Mouse (Mus musculus): ENCODE measurements around the gene Zfp719. TPM values are rescaled to one million over a fixed set of nuclear protein-coding genes. Genes with fewer than 3 reads are reported as not detected.

Zfp719 gene
- total RNA-seq, 1 experiment from 2014 or later = 7.5 TPM

DNA sequence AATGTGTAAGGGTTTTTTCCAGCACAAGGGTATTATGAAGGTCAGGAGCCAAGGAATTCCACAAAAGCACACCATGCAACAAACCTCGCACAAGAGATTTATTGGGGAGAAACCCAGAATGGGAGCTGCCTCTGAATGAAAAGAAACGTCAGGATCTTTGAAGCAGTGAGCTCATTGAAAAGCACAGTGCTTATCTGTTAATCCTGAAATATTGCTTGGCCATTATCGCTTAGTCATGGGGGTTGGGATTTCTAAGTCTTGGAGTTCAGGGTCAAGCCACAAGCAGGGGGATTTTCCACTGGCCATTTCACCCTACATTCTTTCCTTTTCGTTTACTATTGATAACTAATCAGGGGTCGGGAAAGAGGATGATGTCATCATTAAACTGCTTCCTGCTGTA lies 22.5 kb downstream of the Zfp719 start:
- ATAC-seq (replicated peaks; ENCODE audit: insufficient number of reproducible peaks, low FRiP score, low TSS enrichment, poor library complexity, severe bottlenecking) = no peak

DNA sequence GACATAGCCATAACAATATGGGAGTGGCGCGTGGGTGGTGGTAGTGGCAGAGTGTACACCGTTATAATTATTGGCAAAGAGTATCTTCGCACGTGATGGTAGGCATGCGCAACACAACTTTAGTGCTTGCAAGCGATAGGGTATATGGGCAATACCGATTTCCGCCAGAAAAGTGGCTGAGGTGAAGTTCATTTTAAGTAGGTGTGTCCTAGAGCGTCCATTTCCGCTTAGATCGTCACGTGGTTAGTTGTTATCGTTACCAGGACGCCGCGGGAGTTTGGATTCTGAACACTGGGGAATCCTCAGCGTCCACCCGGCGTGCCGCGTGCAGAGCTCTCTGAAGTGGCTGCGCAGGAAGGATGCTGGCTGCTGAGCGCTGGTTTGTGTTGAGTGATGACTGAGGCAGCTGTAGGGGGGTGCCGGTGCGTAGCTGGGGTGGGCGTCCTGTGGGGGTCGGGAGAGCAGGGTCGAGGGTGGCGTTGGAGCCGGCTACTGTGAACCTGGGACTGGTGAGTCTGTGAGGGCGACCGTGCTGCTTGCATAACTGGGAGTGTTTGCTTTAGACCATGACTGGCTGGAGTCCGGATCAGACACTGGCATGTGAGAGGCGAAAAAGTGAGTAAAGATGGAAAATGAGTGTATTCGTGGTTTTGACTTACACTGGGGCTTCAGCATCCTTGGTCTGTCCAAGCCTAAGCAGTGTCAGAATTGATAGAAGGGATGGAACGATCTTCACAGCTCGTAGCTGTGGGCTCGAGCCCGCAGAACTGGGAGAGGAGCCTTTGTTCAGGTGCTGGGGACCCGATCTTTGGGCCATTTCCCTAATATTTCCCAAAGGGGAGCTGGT lies 27.7 kb downstream of the Zfp719 start, which contains the start of gene Zfp819:
Zfp819 (plus strand) TSS at position 274 of the 847 bp plus-strand sequence.
- peak; percentile 20; the same call in 1 of the 2 replicates for ATAC-seq (replicated peaks; ENCODE audit: insufficient number of reproducible peaks, low FRiP score, low TSS enrichment, poor library complexity, severe bottlenecking)

DNA sequence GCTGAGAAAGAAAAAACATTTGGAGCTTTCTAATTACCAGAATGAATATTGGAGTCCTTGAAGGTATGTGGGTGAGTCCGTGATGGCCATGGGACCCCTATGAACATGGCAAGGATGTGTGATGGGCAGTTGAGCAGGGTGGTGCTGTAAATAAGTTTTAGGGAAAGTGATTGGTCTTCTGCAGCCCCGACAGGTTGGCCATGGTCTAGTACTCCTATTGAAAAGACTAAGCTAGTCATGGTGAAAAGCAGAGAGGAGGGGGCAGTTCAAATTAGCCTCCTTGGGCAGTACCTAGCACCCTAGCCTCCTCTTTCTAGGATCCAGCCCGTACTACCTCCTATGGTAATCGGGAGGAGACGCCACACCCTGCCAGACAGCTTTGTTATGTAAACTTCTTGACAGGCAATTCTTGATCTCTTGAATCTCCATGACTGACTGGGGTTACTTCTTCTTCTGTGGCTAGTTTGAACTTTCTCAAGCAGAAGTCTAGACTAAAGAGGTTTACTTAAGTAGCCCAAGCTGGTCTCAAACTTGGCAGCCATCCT lies 28.4 kb downstream of the Zfp719 start:
- ATAC-seq (replicated peaks; ENCODE audit: insufficient number of reproducible peaks, low FRiP score, low TSS enrichment, poor library complexity, severe bottlenecking) = peak; percentile 91

DNA sequence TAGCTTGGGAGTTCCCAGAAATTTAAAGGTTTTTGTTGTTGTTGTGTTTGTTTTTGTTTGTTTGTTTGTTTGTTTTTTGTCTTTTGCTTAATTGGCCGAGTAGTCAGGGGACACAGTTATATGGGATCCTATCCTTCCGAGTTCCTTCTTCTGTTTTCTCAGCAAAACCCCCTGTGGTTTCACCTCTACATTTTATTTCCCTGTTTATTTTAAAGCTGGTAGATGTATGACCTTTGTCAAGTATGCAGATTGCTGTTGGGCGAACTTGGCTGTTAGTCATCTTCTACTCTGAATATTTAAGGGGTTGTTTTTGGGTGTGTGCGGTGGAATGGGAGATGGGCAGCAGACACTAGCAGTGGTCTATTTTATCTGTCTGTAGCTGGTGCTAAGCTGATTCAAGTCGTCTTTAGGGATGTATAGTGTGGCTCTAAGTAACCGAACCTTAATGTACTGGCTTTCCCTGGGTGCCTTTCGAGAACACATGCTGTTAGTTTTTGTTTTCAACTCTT lies 29.0 kb downstream of the Zfp719 start:
- ATAC-seq (replicated peaks; ENCODE audit: insufficient number of reproducible peaks, low FRiP score, low TSS enrichment, poor library complexity, severe bottlenecking) = peak; percentile 57

DNA sequence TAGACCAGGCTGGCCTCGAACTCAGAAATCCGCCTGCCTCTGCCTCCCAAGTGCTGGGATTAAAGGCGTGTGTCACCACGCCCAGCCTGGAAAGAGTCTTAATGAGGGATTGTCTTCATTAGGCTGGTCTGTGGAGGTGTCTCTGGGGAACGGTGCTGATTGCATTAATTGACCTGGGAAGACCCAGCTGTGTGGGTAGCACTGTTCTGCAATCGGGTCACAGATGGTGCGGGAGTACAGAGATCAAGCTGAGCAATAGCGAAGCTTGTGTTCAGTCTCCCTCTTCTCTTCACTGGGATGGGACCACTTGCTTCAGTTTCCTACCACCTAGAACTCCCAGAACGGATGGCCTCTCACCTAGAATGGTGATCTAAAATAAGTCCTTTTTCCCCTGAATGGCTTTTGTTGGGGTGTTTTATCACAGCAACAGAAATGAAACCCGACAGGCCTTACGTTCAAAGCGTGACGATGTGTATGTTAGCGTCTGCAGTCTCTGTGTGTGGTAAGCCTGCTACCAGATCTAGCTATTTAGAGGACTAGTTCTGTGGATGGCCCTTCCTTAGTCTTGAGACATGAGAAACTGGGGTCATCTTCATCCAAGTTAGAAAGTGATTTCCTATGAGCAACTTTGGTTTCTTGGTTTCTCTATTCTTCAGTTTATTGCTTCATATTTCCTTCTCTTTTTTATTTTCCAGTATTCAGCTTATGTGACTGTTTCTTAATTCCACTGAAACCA lies 34.6 kb downstream of the Zfp719 start:
- 0 out of 2 replicates have a peak, but pooled peaks have one; percentile 22 for ATAC-seq (replicated peaks; ENCODE audit: insufficient number of reproducible peaks, low FRiP score, low TSS enrichment, poor library complexity, severe bottlenecking)

DNA sequence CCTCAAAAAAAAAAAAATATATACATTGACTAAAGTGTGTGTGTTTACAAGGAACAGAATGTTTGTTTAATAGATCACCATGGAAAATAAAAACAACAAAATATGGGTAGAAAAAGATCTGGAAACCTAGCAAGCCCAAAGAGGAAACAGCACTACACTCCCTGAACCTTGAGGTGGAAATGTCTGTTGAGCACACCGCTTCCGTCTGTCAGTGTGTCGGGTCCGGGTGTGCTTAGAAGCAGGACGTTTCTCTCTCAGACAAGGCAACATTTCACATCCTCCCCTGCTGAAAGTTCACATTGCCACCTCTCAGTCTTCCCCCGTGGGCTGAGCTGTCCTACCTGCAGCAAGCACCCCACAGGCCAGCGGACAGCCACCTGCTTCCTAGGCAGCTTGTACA lies 43.5 kb downstream of the Zfp719 start:
- no peak for ATAC-seq (replicated peaks; ENCODE audit: insufficient number of reproducible peaks, low FRiP score, low TSS enrichment, poor library complexity, severe bottlenecking)

DNA sequence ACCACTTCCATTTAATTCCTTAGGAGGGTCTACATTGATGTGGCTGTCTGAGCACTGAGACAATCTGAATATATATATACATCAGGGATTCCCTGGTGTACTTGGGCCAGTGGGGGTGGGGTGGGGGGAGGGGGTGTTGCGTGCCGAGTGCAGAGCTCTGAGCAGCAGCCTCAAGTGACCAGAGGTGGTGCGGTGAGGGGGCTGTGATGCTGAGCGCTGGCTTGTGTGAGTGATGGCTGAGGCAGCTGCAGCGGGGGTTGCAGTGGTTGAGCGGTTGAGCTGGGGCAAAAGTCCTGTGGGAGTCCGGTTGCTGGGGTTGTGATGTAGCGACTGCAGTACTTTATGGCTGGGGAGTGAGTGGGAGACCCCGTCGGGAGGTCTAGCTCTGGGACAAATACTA lies 44.4 kb downstream of the Zfp719 start:
- no peak for ATAC-seq (replicated peaks; ENCODE audit: insufficient number of reproducible peaks, low FRiP score, low TSS enrichment, poor library complexity, severe bottlenecking)

DNA sequence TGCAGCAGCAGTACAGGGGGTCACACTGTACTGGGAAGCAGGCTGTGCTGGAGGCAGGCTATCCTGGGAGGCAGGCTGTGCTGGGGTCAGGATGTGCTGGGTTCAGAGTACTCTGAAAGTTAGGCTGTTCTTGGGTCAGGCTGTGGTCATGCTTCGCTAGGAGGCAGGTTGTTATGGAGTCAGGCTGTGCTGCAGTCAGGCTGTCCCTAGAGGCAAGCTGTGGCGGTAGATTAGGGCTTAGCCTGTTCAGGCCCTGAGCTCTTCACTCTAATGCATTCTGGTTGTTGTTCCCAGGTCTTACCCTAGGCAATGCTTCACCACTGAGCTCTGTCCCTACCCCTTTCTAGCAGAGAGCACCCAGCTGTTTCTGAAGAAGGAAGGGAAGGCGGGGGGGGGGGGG lies 45.7 kb downstream of the Zfp719 start:
- no peak for ATAC-seq (replicated peaks; ENCODE audit: insufficient number of reproducible peaks, low FRiP score, low TSS enrichment, poor library complexity, severe bottlenecking)

DNA sequence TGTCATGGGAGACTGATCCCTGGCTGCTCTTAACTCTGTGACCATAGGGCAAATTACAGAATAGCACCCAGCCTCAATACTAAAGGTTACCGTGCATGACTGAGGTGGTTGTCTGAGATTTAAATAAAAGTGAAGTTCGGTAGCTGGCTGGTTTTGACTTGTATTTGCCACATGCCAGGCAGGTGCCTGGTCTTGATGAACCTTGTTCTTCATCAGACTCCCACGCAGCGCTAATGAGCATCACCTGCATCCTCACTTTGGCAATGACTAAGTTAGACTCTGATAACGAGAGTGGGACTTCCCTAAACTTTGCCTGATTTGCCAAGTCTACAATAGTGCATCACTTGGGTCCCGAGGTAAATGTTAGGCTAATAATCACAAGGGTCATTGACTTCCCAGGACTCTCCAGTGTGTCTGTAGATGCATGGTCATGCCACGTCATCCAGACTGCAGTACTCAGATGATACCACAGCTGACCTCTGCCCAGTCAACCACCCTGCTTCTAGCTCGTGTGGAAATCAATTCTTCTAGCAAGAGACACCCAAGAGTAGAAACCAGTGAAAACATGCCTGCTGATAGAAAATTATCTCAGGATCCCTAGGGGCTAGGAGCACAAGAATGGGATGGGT lies 46.5 kb downstream of the Zfp719 start:
- no peak for ATAC-seq (replicated peaks; ENCODE audit: insufficient number of reproducible peaks, low FRiP score, low TSS enrichment, poor library complexity, severe bottlenecking)

DNA sequence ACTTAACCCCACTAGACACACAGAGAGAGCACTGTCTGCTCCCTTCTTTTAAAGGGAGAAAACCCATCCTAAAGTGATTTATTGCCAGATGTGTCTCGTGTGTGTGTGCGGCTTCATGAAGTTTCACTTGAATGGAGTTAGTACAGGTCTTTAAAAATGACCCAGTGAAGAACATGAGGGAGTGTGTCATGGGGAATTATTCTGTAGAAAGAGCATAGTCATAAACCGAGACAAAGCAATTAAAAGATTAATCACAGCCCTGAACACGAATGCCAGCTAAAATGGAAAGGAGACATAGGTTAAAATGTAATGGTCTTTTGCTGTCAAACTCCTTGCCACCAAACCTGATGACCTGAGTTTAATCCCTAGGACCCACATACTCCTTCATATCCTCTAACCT lies 54.5 kb downstream of the Zfp719 start:
- ATAC-seq (replicated peaks; ENCODE audit: insufficient number of reproducible peaks, low FRiP score, low TSS enrichment, poor library complexity, severe bottlenecking) = no peak

DNA sequence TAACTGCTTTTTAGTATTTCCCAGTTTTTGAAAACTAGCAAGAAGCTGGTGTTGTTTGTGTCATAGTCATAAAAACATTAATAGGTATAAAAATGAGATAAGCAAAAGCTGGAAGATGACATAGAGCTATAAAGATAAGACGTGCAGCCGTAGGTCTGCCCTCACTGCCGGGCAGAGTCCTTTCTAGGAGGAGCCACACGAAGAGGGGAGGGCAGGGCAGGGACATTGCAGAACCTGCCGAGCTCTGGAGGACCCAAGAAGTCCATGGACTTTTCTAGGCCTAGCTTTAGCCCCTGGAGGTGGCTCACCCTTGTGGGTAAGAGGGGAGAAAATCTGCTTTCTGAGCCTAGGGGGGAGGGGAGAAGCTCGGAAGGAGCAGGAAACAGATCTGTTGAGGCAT lies 55.1 kb downstream of the Zfp719 start, which contains the start of gene Ceacam18:
Ceacam18 (plus strand) TSS at position 208 of the 400 bp plus-strand sequence.
- no peak for ATAC-seq (replicated peaks; ENCODE audit: insufficient number of reproducible peaks, low FRiP score, low TSS enrichment, poor library complexity, severe bottlenecking)

DNA sequence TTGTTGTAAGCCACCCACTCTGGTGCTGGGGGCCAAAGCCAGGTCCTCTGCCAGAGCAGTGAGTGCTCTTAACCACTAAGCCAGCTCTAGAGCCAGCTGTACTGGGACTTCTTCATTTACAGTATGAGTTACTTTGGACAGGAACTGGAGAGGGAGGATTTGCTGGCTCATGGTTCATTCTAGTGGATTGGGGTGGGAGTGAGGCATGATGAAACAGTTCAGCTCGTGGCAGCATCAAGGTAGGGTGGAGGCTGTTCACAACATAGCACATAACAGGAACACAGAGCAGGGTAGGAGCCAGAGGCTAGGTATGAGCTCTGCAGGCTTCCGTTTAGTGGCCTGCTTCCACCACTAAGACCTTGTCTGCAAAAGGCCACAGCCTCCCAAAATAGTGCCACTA lies 56.8 kb downstream of the Zfp719 start:
- peak; percentile 80 for ATAC-seq (replicated peaks; ENCODE audit: insufficient number of reproducible peaks, low FRiP score, low TSS enrichment, poor library complexity, severe bottlenecking)

DNA sequence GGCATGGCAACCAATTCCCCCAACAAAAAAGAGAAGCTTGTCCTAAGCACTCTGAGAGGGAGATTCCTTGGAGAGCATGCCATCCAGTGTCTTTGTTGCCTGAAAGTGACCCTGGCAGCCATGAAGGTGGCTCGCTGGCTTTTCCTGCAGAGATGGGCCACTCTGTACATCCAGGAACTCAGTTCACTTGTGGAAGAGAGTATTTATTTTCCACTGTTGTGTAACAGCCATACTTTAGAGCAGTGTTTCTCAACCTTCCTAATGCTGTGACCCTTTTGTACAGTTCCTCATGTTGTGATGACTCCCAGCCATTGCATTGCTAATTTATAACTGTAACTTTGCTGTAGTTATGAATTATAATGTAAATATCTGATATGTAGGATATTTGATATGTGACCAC lies 57.7 kb downstream of the Zfp719 start:
- 0 out of 2 replicates have a peak, but pooled peaks have one; percentile 51 for ATAC-seq (replicated peaks; ENCODE audit: insufficient number of reproducible peaks, low FRiP score, low TSS enrichment, poor library complexity, severe bottlenecking)

DNA sequence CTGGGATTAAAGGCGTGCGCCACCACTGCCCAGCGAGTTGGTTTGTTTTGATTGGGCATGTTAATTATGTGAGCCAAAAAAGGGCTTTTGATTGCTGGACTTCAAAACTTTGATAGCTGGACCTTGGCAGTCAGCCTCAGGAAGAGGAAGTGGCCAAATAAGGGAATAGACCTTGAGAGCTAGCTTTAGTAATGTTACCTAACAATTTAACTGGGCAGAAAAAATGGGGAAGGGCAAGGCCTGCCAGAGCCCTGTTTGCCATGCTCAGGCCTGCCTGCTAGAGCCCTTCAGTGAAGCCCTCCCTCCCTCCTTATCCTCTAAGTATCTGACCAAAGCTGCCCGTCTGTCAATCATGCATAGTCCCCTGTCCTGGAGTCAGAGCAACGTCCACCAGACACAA lies 63.2 kb downstream of the Zfp719 start:
- peak; percentile 74 for ATAC-seq (replicated peaks; ENCODE audit: insufficient number of reproducible peaks, low FRiP score, low TSS enrichment, poor library complexity, severe bottlenecking)

Other genes with a start within 250 kb of the Zfp719 start
- 0.78 to 26.1 TPM (median 21.4 TPM) in 3 replicates for gene Siglecf, start 228.3 kb upstream of the Zfp719 start, total RNA-seq (2017)
- gene Siglecg, start 171.4 kb upstream of the Zfp719 start, total RNA-seq (2017) = 14.3 to 27.1 TPM (median 21.6 TPM) in 3 replicates
- 0.49 TPM in 1 of 3 replicates, not detected in the others for gene Lim2, start 151.9 kb upstream of the Zfp719 start, total RNA-seq (2017)
- 289 to 1,005 TPM (median 345 TPM) in 3 replicates for gene Nkg7, start 142.5 kb upstream of the Zfp719 start, total RNA-seq (2017)
- gene Cldnd2, start 138.8 kb upstream of the Zfp719 start, total RNA-seq (2017) = 3.2 TPM in 1 of 3 replicates, not detected in the others
- 178 to 222 TPM (median 221 TPM) in 3 replicates for gene Etfb, start 135.5 kb upstream of the Zfp719 start, total RNA-seq (2017)
- not detected in 3 replicates for gene Gm45233, start 135.5 kb upstream of the Zfp719 start, total RNA-seq (2017)
- gene Vsig10l, start 116.5 kb upstream of the Zfp719 start, total RNA-seq (2017) = 1.2 to 6.7 TPM (median 2.9 TPM) in 3 replicates
- gene Iglon5, start 89.5 kb upstream of the Zfp719 start, total RNA-seq (2017) = not detected in 3 replicates
- gene 4931406B18Rik, start 73.7 kb upstream of the Zfp719 start, total RNA-seq (2017) = not detected in 3 replicates
- gene Cd33, start 35.2 kb upstream of the Zfp719 start, total RNA-seq (2017) = 2.6 to 12.3 TPM (median 6.2 TPM) in 3 replicates
- gene Zfp658, start 17.4 kb upstream of the Zfp719 start, total RNA-seq (2017) = 2.2 to 8.1 TPM (median 3.0 TPM) in 3 replicates
- gene Zfp819, start 27.6 kb downstream of the Zfp719 start, total RNA-seq (2017) = 0.43 TPM in 1 of 3 replicates, not detected in the others
- not detected in 3 replicates for gene Ceacam18, start 55.1 kb downstream of the Zfp719 start, total RNA-seq (2017)
- gene Siglece, start 80.6 kb downstream of the Zfp719 start, total RNA-seq (2017) = 5.3 to 8.1 TPM (median 5.7 TPM) in 3 replicates
- gene Ctu1, start 92.4 kb downstream of the Zfp719 start, total RNA-seq (2017) = 3.4 to 6.1 TPM (median 5.4 TPM) in 3 replicates
- gene Klk14, start 110.8 kb downstream of the Zfp719 start, total RNA-seq (2017) = not detected in 3 replicates
- gene Klk13, start 133.0 kb downstream of the Zfp719 start, total RNA-seq (2017) = not detected in 3 replicates
- gene Klk12, start 189.3 kb downstream of the Zfp719 start, total RNA-seq (2017) = not detected in 3 replicates
- gene Klk11, start 195.0 kb downstream of the Zfp719 start, total RNA-seq (2017) = not detected in 3 replicates
- not detected in 3 replicates for gene Klk10, start 201.4 kb downstream of the Zfp719 start, total RNA-seq (2017)
- not detected in 3 replicates for gene Klk9, start 212.3 kb downstream of the Zfp719 start, total RNA-seq (2017)
- gene Klk8, start 218.0 kb downstream of the Zfp719 start, total RNA-seq (2017) = 4.4 to 5.0 TPM in 2 of 3 replicates, not detected in the other
- gene Klk7, start 231.7 kb downstream of the Zfp719 start, total RNA-seq (2017) = not detected in 3 replicates
- gene Klk6, start 244.9 kb downstream of the Zfp719 start, total RNA-seq (2017) = not detected in 3 replicates